Mouse (Mus musculus): Measurements from ENCODE around the gene Hexa.

The Hexa gene

DNA sequence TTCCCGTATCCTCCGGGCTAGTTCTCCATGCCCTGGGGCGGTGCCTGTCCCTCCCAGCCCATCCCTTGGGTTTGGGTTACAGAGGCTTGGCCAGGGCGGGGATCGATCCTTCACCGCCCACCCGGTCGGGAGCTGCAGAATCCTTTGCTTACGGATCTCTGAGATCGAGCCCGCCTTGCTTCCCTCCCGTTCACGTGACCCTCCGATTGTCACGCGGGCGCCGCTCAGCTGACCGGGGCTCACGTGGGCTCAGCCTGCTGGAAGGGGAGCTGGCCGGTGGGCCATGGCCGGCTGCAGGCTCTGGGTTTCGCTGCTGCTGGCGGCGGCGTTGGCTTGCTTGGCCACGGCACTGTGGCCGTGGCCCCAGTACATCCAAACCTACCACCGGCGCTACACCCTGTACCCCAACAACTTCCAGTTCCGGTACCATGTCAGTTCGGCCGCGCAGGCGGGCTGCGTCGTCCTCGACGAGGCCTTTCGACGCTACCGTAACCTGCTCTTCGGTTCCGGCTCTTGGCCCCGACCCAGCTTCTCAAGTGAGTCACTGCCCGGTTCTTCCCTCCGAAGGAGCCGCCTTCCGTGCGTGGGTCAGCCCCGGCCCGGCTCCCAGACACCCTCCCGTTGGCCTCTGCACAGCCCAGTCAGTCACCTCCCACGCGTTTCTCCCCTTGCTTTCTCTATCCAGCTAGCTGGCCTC, at the start of gene Hexa, which contains the start of gene Tmem202:
TSS of gene Hexa (plus strand) at position 100 of the 697 bp plus-strand sequence.
TSS of gene Tmem202 (minus strand) at position 407 of the 697 bp plus-strand sequence.
- peak; percentile 80 for DNase-seq (ENCODE audit: low read depth, low spot score)

DNA sequence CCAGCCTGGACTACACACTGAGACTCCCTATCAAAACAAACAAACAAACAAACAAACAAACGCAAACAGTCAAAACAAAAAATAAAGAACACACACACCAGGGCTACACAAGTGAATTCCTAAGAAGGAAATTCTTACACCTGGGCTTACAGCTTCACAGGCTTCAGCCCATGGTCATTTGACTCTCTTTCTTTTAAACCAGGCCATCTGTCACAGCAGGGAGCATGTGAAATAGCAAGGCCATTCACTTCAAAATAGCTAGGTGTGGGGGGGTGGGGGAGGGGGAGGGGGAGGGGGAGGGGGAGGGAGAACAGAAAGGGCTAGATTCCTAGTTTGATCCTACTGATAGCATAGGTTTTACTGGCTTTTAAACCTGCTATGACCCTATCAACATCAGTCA, 31.2 kb upstream of the Hexa start:
- DNase-seq (ENCODE audit: low read depth, low spot score): no peak

DNA sequence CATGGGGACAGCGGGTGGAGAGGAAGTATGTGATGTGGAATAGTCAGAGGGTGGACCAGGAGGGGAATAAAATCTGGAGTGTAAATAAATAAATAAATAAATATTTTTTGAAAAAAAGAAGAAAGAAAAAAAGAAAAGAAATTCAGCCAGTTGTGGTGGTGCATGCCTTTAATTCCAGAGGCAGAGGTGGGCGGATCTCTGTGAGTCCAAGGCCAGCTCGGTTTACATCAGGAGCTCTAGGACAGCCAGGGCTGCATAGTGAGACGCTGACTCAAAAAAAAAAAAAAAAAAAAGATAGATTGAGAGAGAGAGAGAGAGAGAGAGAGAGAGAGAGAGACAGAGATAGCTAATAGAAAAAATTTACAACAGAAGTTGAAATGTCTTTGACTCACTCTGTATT, 27.0 kb upstream of the Hexa start:
- no peak for DNase-seq (ENCODE audit: low read depth, low spot score)

DNA sequence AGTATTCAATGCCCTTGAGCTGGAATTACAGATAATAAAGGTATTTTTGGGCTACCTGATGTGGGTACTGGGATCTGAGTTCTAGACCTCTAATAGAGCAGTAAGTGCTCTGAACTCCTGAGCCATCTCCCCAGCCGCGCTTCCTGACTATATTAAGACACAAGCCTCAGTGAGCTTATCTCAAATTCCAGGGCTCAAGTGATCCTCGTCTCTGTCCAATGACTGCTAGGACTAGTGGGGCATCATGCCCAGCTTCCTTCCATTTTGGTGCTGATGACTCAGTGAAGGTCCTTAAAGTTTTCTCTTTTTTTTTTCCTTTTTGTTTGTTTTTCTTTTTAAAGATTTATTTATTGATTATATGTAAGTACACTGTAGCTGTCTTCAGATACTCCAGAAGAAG, 24.3 kb upstream of the Hexa start:
- DNase-seq (ENCODE audit: low read depth, low spot score): no peak

DNA sequence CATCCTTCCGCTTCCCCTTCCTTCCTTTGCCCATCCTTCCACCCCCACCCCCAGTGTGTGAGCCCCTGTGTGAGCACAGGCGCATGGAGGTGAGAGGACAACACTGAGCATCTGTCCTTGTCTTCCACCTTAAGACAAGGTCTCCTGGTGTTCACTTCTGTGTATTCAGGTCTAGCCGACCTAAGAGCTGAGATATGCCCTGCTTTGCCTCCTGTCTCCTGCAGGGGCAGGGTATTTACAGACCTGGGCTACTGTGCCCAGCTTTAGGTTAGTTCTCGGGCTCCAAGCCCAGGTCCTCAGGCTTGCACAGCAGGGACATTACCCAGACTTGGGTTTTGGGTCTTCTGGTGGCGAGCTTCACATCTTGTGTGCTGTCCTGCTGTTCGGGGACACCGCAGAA, 22.2 kb upstream of the Hexa start:
- DNase-seq (ENCODE audit: low read depth, low spot score): no peak

DNA sequence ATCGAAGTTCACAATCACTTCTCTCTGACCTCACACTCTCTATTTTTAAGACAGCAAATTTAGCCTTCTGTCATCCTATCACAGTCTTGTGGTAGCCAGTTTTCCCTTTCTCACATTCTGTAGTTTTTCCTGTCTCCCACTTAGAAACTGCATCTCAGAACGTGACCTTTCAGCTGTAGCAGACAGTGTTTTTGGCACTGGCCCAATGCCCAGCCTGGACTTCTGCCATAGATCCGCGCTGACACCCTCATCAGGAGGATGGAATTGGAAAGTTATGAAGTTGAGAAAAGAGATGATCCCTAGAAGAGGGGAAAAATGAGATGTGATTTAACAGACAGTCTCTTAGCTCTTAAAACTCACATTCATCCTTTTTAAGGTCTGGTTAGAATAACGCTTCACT, 20.4 kb upstream of the Hexa start:
- no peak for DNase-seq (ENCODE audit: low read depth, low spot score)

DNA sequence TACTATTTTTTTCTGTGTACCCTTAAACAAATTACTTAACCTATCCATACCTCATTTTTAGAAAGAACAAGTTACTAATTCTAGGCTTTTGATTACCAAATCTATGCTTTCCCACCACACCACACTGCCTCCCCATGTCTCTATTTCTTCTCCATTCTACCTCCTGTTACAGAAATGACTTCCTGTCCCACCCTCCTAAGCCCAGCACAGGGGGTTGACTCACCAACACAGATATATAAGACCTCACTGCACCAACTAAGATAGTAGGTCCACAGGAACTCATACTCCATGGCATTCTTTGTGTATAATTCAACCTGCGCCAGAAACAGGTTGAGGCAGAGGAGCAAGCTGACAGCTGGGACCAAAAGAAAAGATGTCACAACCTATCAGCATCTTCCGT, 19.9 kb upstream of the Hexa start:
- no peak for DNase-seq (ENCODE audit: low read depth, low spot score)

DNA sequence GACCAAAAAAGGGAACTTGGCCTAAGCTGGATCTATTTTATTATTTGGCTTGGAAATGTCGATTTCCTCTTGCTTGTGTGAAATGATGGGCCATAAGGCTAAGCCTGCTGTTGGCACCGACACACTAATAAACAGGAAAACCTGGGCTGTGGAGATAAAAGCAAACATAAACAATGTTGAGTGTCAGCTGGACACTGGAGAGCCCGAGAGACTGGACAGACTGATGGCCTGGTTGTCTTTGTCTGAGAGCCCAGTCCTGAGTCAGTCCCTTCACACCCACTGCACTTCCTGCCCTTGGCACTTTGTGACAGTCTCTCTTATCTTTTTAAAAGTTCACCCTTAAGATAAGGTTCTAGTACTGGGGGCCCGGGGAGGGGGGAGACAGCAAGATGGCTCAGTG, 16.4 kb upstream of the Hexa start:
- no peak for DNase-seq (ENCODE audit: low read depth, low spot score)

DNA sequence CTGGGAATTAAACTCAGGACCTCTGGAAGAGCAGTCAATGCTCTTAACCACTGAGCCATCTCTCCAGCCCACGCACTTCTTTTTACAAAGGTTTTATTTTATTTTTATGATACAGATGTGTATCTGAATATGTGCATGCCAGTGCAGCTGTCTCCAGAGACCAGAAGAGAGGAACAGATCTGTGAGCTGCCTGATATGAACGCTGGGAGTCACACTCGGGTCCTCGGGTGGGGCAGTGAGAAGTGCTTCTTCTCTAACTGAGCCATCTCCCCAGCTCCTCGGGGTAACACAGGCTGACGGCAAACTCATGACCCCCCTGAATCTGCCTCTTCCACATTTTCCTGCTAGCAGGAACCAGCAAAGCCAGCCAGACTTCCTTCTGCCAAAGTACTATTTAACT, 12.6 kb upstream of the Hexa start:
- DNase-seq (ENCODE audit: low read depth, low spot score): no peak

DNA sequence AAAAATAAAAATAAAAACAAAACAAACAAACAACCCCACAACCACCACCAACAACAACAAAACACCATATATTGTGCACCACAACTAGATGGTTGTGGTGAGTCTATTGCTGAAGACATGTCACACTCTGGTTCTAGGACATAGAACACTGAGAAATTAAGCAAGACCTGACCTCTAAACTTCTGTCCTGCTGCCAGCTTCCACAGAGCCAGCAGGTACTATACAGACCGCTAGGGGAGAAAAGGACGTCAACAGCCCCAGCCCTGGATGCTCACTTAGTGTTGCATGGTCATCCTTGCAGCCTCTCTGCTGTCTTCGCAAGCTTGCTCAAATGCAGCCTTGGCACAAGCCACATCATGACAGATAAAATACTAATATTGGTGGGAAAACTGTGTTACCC, 11.8 kb upstream of the Hexa start:
- DNase-seq (ENCODE audit: low read depth, low spot score): no peak

DNA sequence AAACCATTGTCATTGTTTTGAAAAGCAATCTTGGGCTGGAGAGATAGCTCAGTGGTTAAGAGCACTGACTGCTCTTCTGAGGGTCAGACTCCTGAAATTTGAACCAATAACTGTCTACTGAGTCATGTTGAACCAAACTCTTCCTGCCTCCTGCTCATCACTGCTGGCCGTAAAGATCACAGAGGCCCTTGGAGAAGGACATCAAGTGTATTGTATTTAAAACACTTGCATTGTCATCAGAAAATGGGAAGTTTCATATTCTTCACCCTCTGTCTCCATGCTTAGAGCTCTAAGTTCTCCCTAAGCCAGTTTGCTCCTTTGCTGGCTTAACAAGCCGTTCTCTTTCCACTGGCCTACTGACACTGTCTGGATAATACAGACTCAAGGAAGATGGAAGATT, 11.1 kb upstream of the Hexa start:
- DNase-seq (ENCODE audit: low read depth, low spot score): no peak

DNA sequence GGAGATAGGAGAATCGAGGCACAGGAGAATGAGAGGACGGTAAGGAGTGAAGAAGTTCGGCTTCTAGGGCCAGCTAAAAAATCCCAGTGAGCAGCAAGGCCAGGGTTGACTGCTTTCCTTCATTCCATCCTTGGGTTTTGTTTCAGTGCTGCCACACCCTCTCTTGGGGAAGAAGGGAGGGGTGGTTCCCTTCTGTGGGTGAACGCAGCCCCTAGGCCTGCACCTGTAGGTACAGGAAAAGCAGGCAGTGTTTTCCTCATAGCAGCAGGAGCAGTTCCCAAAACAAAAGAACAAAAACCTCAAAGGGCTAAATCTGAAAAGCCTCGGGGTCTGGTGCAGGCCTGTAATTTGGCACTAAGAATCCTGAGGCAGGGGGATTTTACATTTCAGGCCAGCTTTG, 7.7 kb upstream of the Hexa start:
- no peak for DNase-seq (ENCODE audit: low read depth, low spot score)

DNA sequence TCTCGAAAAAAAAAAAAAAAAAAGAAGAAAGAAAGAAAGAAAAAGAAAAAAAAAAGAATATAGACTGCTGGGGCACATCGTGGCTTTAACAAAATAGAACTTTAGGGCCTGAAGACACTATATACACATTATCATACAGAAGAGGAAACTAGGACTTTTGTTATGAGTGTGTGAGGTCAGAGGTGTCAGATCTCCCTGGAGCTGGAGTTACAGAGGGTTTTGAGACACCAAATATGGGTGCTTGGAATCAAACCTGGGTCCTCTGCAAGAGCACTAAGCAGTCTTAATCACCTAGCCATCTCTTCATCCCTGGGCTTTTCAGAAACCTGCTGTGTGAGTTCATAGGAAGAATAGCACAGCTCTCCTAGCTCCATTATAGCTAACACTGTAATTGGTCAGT, 5.9 kb upstream of the Hexa start:
- no peak for DNase-seq (ENCODE audit: low read depth, low spot score)

DNA sequence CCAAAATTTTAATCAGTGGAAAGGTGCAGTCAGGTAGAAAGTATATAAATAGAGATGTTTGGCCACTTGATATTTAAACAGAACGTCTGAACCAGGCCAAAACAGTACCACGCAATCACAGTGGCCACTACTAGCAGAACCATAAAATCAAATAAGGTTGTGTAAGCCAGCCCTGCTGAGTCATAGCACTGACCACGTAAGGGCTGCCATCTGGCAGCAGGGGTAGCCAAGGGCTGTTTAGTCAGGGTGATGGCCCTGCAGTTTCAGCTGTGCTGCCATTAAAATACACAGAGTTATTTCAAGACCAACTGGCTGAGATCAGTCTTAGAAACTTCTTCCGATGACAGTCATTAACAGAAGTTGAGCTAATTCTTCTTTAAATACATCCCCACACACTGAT, 5.5 kb upstream of the Hexa start:
- no peak for DNase-seq (ENCODE audit: low read depth, low spot score)

DNA sequence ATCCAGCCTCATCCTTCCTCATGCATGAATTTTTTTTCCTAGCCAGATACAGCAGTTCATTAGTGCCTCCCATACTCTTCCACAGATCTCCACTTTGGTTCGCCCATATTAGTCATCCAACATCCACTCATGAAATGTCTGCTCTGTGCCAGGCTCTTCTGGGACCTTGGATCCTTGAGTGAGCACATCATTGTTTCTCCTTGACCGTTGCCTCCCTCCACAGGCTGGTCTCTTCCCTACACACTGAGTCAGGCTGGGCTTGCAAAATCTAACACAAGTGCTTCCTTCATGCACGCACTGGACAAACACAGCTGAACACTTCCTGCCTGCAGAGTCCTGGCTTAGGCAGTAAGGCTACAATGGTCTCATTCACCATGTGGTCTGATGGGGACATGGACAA, 1.7 kb upstream of the Hexa start:
- DNase-seq (ENCODE audit: low read depth, low spot score): no peak

DNA sequence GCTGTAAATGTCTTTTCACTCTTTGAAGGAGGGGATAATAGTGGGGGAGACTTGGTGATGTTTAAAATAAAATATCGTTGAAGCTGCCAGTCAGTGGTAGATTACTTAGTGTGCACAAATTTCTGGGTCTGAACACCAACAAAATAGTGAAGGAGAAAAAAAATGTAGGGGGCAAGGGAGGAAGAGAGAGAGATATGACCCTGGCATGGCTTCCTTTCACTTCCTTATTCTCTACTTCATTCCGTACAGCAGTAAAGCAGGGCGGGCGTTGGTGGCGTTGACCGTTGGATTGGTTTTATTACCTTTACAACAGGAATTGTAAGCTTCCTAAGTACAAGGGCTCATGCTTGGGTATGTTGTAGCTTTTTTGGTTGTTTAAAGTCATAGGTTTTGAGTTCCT, 2.3 kb downstream of the Hexa start:
- no peak for DNase-seq (ENCODE audit: low read depth, low spot score)

DNA sequence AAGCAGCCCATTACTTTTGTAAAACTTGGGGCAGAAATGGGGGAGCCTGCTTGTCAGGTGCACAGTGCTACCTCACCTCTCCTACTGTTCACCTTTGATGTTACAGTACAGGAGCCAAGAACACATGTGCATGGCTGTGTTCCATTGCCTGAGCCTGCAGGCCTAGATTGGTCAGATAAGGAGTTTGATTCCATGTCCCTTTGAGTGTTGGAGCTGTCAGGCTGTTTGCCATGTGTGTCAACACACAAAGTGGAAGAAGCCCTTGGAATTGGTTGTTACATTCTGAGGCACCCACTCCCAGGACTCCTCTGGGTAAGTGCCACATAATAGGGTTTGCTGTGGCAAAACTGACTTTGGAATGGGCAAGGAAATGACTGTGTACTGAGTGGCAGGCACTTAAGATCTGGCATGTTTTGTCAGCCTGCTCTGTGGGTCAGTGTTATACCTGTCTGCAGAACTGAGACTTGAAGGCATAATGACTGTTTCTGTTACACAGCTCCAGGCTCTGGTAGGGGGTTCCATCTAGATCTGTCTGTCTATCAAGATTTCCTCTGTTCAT, 3.5 kb downstream of the Hexa start:
- DNase-seq (ENCODE audit: low read depth, low spot score): no peak

DNA sequence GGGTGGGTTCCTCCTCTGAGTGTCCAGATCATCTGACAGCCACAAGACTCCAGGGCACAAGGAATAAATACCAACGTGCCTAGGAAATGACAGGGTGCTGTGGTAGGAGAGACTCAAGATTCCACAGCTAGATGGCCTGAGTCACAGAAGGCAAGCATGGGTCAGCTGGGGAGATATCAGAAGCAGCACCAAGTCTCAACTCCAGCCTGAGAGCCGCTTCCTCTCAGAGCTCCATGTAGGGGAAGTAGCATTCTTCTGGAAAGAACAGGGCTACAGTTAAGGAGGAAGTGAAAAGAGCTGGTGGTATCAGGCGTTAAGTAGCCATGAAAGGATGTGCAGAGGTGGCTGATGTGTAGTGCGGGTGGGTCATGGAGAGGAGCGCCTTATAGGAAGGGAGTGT, 5.4 kb downstream of the Hexa start:
- no peak for DNase-seq (ENCODE audit: low read depth, low spot score)

DNA sequence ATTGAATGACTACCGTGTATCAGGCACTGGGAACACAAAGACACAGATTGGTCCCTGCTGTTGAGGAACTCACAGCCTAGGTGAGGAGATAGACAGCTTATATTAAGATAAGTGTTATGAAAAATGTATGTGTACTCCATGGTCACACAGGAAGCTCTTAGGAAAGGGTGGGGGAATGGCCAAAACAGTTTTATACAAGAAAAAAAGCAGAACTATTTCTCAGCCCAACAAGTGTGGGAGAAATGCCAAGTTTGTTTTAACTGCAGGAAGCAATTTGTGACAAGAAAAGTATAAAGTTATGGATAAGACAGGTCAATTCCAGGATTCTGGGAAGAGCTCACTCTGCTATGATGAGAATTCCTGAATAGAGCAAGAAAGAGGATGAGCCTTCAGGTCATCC, 8.5 kb downstream of the Hexa start:
- DNase-seq (ENCODE audit: low read depth, low spot score): no peak

DNA sequence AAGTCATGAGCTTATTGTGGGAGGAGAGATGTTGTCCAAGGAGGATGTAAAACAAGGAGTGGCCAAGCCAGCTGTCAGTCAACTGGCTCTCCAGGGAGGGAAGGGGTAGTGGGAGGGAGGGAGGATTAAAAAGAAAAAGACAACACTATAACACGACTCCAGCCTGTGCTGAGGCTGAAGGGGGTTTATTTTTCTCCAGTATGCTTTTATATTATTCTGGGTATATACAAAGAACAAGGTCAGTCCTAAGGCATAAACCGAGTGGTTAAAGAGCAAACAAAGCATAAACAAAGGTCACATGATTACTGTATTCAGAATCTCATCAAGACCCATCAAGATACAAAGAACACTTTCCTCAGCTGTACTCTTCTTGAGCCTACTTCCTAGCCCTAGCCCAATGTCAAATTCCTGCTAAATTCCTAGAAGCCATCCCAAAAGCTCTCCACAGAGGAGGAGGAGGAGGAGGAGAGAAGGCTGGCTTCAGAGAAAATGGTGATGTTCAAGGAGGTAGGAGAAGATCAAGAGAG, 9.7 kb downstream of the Hexa start:
- no peak for DNase-seq (ENCODE audit: low read depth, low spot score)

DNA sequence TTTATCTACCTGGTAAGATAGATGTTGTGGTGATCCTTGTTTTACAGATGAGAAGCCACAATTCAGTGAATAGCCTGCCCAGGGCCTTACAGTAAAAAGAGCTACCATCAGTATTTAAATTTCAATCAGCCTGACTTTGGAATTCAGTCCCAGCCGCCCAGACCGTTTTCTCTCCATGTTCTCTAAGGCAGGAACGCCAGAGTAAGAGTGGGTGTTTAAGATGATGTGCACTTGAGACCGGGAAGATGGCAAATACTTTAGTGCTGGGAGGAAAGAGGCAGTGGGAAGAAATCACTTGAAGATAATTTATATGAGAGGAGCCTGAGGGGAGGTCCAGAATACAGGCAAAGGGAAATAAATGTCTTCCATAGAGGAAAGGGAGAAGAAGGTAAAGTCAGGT, 10.7 kb downstream of the Hexa start:
- DNase-seq (ENCODE audit: low read depth, low spot score): no peak

DNA sequence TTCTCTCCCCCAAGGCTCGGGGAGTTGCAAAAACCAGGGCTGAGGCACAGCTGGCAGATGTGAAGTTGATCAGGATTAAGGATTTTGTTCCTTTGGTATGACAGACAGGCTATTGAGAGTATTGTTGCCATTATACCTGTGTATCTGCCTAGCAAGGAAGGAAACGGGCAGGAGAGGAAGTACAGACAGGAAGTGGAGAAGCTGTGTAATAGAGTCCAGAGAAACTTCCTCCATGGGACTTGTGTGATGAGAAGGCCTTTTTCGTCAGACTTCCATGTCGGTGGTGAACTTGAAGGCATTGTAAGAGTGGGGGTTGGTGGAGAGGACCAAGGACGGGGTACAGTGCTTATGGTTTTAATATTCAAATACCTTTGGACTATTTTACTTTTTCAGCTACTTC, 11.7 kb downstream of the Hexa start:
- DNase-seq (ENCODE audit: low read depth, low spot score): peak; percentile 7

DNA sequence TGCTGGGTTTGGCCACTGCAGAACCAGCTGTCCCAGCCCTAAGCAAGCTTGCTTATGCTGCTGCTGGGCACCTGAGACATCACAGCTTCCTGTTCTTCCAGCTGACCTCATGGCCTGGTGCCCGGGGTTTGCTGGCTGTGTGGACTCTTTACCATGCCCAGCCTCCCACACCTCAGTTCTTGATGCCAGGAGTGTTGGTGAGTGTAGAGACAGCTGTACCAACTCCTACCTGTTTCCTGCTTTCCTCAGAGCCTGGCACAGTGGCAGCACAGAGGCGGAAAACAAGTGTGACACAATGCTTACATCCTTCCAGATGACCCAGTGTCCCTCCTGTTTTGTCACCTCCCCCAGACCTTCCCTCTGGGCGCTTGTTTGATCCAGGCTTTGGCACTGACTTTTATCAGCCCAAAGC, 12.3 kb downstream of the Hexa start:
- DNase-seq (ENCODE audit: low read depth, low spot score): no peak

DNA sequence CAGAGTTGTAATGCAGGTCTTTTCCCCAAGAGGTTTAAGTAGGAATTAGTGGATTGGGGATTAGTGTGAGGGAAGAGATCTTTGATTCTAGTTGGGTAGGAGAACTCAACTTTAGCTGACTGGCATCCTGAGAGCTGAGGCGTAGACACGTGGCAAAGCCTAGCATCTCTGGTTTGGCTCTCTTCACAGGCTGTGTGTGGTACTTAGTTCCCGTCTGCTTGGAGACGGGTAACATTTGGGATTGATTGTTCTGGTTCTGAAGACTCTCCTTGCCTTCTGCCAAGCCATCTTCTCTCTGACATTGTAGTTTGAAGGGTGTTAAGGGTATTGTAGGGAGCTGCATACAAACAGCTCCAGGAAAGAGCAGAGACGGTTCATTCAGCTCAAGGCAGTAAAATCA, 13.3 kb downstream of the Hexa start:
- DNase-seq (ENCODE audit: low read depth, low spot score): no peak
